Mouse (Mus musculus) lung, adult 2 months (tissue): ENCODE measurements at regions not wholly inside any gene's neighbourhood (a gene's known extent, or its start where the extent isn't known, plus 50 kb on each side); places are given as distances from the start of the nearest gene placed in this dataset.

Experiments
- DNase-seq: peaks from one replicate; pipeline ENCODE4 v3.0.0; 2022
- H3K4me1 ChIP-seq: fragments of 200-500 bp; 2 replicates; pipeline ENCODE4 v1.6.1; 2011; ENCODE audit warnings: low read length; ENCODE audit not compliant: control insufficient read depth, insufficient read depth
- H3K4me3 ChIP-seq: fragments of 200-500 bp; replicated peaks from 2 replicates; pipeline ENCODE3; 2011; ENCODE audit warnings: low read depth, mild to moderate bottlenecking, control low read depth, low read length; ENCODE audit errors: extremely low read depth
- CTCF ChIP-seq: fragments of 200-500 bp; IDR thresholded peaks from 2 replicates; pipeline ENCODE4 v1.5.1; 2011; ENCODE audit warnings: mild to moderate bottlenecking, low read length, control low read depth; ENCODE audit not compliant: insufficient read depth
- POLR2A ChIP-seq: fragments of 200-500 bp; IDR thresholded peaks from 2 replicates; pipeline ENCODE4 v1.6.1; 2011; ENCODE audit warnings: low read depth, mild to moderate bottlenecking, control low read depth, low read length, borderline replicate concordance; ENCODE audit errors: extremely low read depth
- WGBS: fragments of 180-500 bp; shearing (Covaris S2); methylation state at CpG from one replicate; pipeline ENCODE4 v1.1.7; 2018; 5-methylcytosine and 5-hydroxymethylcytosine counted together

- 92% methylated on average over 8 of the region's 8 CpGs for WGBS
- no peak for TF ChIP-seq POLR2A
- TF ChIP-seq CTCF: no peak
- H3K4me3 ChIP-seq: no peak overlapping the region
- H3K4me1 ChIP-seq: no peaks in the 10 kb centered on the region; the same call in 1 of the 2 replicates
- DNase-seq: no peak
Observed at GRCm38 (mm10) chr11:20459140-20459539, 83.9 kb upstream of the Sertad2 start.

GRCm38 (mm10) chr11:20460501-20460921 lies 82.5 kb upstream of the Sertad2 start:
- no peaks in the 10 kb centered on the region; the same call in 1 of the 2 replicates for H3K4me1 ChIP-seq
- H3K4me3 ChIP-seq: no peak overlapping the region
- DNase-seq: no peak
- WGBS: 33% methylated on average over 7 of the region's 7 CpGs
- TF ChIP-seq POLR2A (no peak), CTCF (no peak)

- 90% methylated on average over 3 of the region's 3 CpGs for WGBS
- no peak for TF ChIP-seq POLR2A
- no peak for TF ChIP-seq CTCF
- Histone ChIP-seq H3K4me1 (no peaks in the 10 kb centered on the region), H3K4me3 (no peak overlapping the region)
- no peak for DNase-seq
Observed at GRCm38 (mm10) chr11:20462076-20462475, 81.0 kb upstream of the Sertad2 start.

GRCm38 (mm10) chr11:20463173-20463681 lies 79.8 kb upstream of the Sertad2 start:
- Histone ChIP-seq H3K4me1 (no peaks in the 10 kb centered on the region), H3K4me3 (no peak overlapping the region)
- WGBS: 33% methylated on average over 10 of the region's 10 CpGs
- no peak for DNase-seq
- no peak for TF ChIP-seq POLR2A
- TF ChIP-seq CTCF: no peak

GRCm38 (mm10) chr11:20464564-20464963 lies 78.5 kb upstream of the Sertad2 start:
- H3K4me1 ChIP-seq: peaks cover 4% of the 10 kb centered on the region; the same call in 1 of the 2 replicates
- WGBS: 75% methylated on average over 8 of the region's 8 CpGs
- TF ChIP-seq CTCF (no peak), POLR2A (no peak)
- no peak for DNase-seq
- H3K4me3 ChIP-seq: no peak overlapping the region

GRCm38 (mm10) chr11:20466591-20466990 lies 76.5 kb upstream of the Sertad2 start:
- WGBS: 67% methylated on average over 4 of the region's 4 CpGs
- Histone ChIP-seq H3K4me3 (no peak overlapping the region), H3K4me1 (peaks cover 5% of the 10 kb centered on the region; the same call in 1 of the 2 replicates)
- no peak for DNase-seq
- TF ChIP-seq POLR2A: no peak
- TF ChIP-seq CTCF: no peak

GRCm38 (mm10) chr11:20468319-20469018 lies 74.6 kb upstream of the Sertad2 start:
- no peak for DNase-seq
- 67% methylated on average over 12 of the region's 12 CpGs for WGBS
- H3K4me1 ChIP-seq: peaks cover 5% of the 10 kb centered on the region; the same call in 1 of the 2 replicates
- H3K4me3 ChIP-seq: no peak overlapping the region
- no peak for TF ChIP-seq POLR2A
- TF ChIP-seq CTCF: no peak

GRCm38 (mm10) chr11:20469368-20469767 lies 73.7 kb upstream of the Sertad2 start:
- WGBS: 28% methylated on average over 5 of the region's 5 CpGs
- no peak for TF ChIP-seq CTCF
- TF ChIP-seq POLR2A: no peak
- Histone ChIP-seq H3K4me1 (peaks cover 5% of the 10 kb centered on the region; the same call in 1 of the 2 replicates), H3K4me3 (no peak overlapping the region)
- DNase-seq: no peak

- no peak for DNase-seq
- H3K4me3 ChIP-seq: no peak overlapping the region
- 87% methylated on average over 6 of the region's 6 CpGs for WGBS
- H3K4me1 ChIP-seq: peaks cover 5% of the 10 kb centered on the region; the same call in 1 of the 2 replicates
- no peak for TF ChIP-seq CTCF
- no peak for TF ChIP-seq POLR2A
Observed at GRCm38 (mm10) chr11:20470396-20470795, 72.7 kb upstream of the Sertad2 start.

GRCm38 (mm10) chr11:20472336-20472735 lies 70.7 kb upstream of the Sertad2 start:
- 61% methylated on average over 1 of the region's 1 CpGs for WGBS
- no peak for TF ChIP-seq CTCF
- TF ChIP-seq POLR2A: no peak
- no peak for DNase-seq

More at GRCm38 (mm10) chr11:20472336-20472735, 70.7 kb upstream of the Sertad2 start:
- peaks cover 5% of the 10 kb centered on the region; the same call in 1 of the 2 replicates for H3K4me1 ChIP-seq
- H3K4me3 ChIP-seq: no peak overlapping the region
